37 mouse cellular contexts compared by ENCODE assay signal in the genomic region with DNA sequence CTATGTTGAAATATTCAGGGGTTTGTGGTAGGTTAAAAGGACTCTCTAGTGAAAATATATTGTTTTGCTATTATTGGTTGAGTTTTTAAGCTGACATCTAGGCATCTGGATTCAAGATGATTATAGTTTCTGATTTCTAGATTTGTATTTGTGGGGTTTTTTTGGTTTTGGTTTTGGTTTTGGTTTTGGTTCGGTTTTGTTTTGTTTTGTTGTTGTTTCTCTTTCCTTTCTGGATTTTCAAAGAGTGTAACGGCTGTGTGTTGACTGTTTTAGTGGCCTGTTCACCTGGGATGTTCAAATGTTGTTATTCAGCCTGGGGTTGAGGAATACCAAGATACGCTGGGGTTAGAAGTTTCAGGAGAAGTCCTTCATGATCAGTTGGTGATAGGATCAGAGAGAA. TPM values are rescaled to one million over a fixed set of nuclear protein-coding genes. Genes with fewer than 3 reads are reported as not detected.
DNase-seq lines count a peak whose midpoint lies in the region; ATAC-seq and TF ChIP-seq lines count a peak whose summit lies in the region.
"Had no signal": no experiment of that assay in that cellular context is flagged by ENCODE, and none has a peak within 500 bp of the region (broad histone marks: within the 10 kb centered on the region; RNA-seq: fewer than 3 reads in every experiment).

No protein-coding gene starts in this region.

- DNase-seq in 3T3-L1 (ENCODE audit: low read depth, low spot score) (peak; percentile 4), MEL (ENCODE audit: low read depth, low spot score) (no peak)
- peak; percentile 46 for DNase-seq in CD4-positive, CD25-positive, alpha-beta regulatory T cell, adult 2 months (ENCODE audit: low read depth, low spot score)
- peak; percentile 71 for DNase-seq in induced T-regulatory cell, adult 2 months (ENCODE audit: low read depth)
- DNase-seq in layer of hippocampus, adult 2 months (ENCODE audit: low spot score in 2 of 2) = no peak
- DNase-seq in adrenal gland, adult 8-10 months = no peak
- DNase-seq in frontal cortex, postnatal 25 days (ENCODE audit: low spot score in 2 of 2) = no peak
- DNase-seq: adrenal gland, adult 2 months; adrenal gland, postnatal 25 days; cerebellum, adult 11-12 months; cerebellum, adult 9-10 months; cerebellum, postnatal 25 days; gastrocnemius, postnatal 10 days; gastrocnemius, postnatal 36 days; heart, adult 2 months; heart, postnatal 14 days; heart, postnatal 4 days; kidney, adult 11 months; kidney, adult 8-10 months had no signal

- H3K36me3 ChIP-seq in MEL (ENCODE audit: control insufficient read depth in 1 of 2, insufficient read depth in 2 of 2, low read length in 2 of 2) = no peaks in the 10 kb centered on the region
- no peaks in the 10 kb centered on the region for H3K36me3 ChIP-seq in forebrain, embryonic 16.5 days (ENCODE audit: control insufficient read depth, insufficient read depth)
- H3K36me3 ChIP-seq: embryonic facial prominence, embryonic 12.5 days; embryonic facial prominence, embryonic 15.5 days; heart, embryonic 10.5 days; heart, embryonic 13.5 days; intestine, embryonic 15.5 days had no signal

- no peak overlapping the region for H3K4me2 ChIP-seq in forebrain, embryonic 16.5 days (ENCODE audit: low read length)
- H3K4me2 ChIP-seq: embryonic facial prominence, embryonic 12.5 days; embryonic facial prominence, embryonic 15.5 days; heart, embryonic 13.5 days; hindbrain, embryonic 14.5 days; intestine, embryonic 15.5 days had no signal

- no peak for TF ChIP-seq CTCF in MEL (IDR thresholded peaks at IDR 0.05 in 2 of 3, conservative IDR thresholded peaks at IDR 0.05 in 1 of 3; ENCODE audit: control insufficient read depth in 1 of 3, insufficient read depth in 1 of 3, low read depth in 2 of 3, low read length in 3 of 3, poor library complexity in 1 of 3, severe bottlenecking in 1 of 3)
- no peak for TF ChIP-seq CTCF in layer of hippocampus, adult 2 months (conservative IDR thresholded peaks at IDR 0.05)

- no peaks in the 10 kb centered on the region for H3K4me1 ChIP-seq in MEL (ENCODE audit: control insufficient read depth in 1 of 2, insufficient read depth in 2 of 2, low read length in 2 of 2)
- H3K4me1 ChIP-seq in forebrain, embryonic 16.5 days (replicated peaks; ENCODE audit: control insufficient read depth, insufficient read depth, low read length) = no peaks in the 10 kb centered on the region
- H3K4me1 ChIP-seq: embryonic facial prominence, embryonic 12.5 days; embryonic facial prominence, embryonic 15.5 days; heart, embryonic 10.5 days; heart, embryonic 13.5 days; intestine, embryonic 15.5 days had no signal

- 85% methylated on average over 3 of the region's 3 CpGs for WGBS in forebrain, embryonic 16.5 days

- H3K27me3 ChIP-seq in MEL (ENCODE audit: control insufficient read depth in 1 of 2, insufficient read depth in 2 of 2, low read length in 2 of 2) = no peaks in the 10 kb centered on the region
- no peaks in the 10 kb centered on the region for H3K27me3 ChIP-seq in forebrain, embryonic 16.5 days (replicated peaks; ENCODE audit: control insufficient read depth, insufficient read depth, low read length)
- H3K27me3 ChIP-seq: embryonic facial prominence, embryonic 12.5 days; embryonic facial prominence, embryonic 15.5 days; heart, embryonic 13.5 days; intestine, embryonic 15.5 days had no signal

- no peak overlapping the region for H3K9ac ChIP-seq in MEL (ENCODE audit: control insufficient read depth, low read depth, low read length, poor library complexity, severe bottlenecking)
- no peak overlapping the region for H3K9ac ChIP-seq in forebrain, embryonic 16.5 days (replicated peaks; ENCODE audit: low read depth, low read length)
- H3K9ac ChIP-seq: embryonic facial prominence, embryonic 12.5 days; embryonic facial prominence, embryonic 15.5 days; heart, embryonic 13.5 days; hindbrain, embryonic 14.5 days; intestine, embryonic 15.5 days had no signal

- H3K4me3 ChIP-seq in MEL (ENCODE audit: control insufficient read depth in 1 of 2, insufficient read depth in 1 of 2, low read depth in 2 of 2, low read length in 2 of 2) = peak overlapping the region; percentile 19 to 20; a peak in 2 of 4 replicates
- H3K4me3 ChIP-seq in layer of hippocampus, adult 2 months = no peak overlapping the region
- H3K4me3 ChIP-seq in forebrain, embryonic 16.5 days (replicated peaks; ENCODE audit: low read length) = no peak overlapping the region
- H3K4me3 ChIP-seq: embryonic facial prominence, embryonic 12.5 days; embryonic facial prominence, embryonic 15.5 days; heart, adult 2 months; heart, embryonic 10.5 days; heart, embryonic 13.5 days; intestine, embryonic 15.5 days had no signal

- no peak overlapping the region for H3K27ac ChIP-seq in MEL (ENCODE audit: control insufficient read depth, low read depth, low read length)
- no peak overlapping the region for H3K27ac ChIP-seq in layer of hippocampus, adult 2 months
- no peak overlapping the region for H3K27ac ChIP-seq in forebrain, embryonic 16.5 days (ENCODE audit: low read length)
- H3K27ac ChIP-seq: embryonic facial prominence, embryonic 12.5 days; embryonic facial prominence, embryonic 15.5 days; heart, adult 2 months; heart, embryonic 10.5 days; heart, embryonic 13.5 days; hindbrain, embryonic 14.5 days; hindbrain, postnatal 0 days; intestine, embryonic 15.5 days had no signal

- no peak for ATAC-seq in forebrain, embryonic 16.5 days
- ATAC-seq: forebrain, embryonic 14.5 days; hindbrain, postnatal 0 days; intestine, embryonic 15.5 days had no signal

- TF ChIP-seq RAD21 in MEL (IDR thresholded peaks at IDR 0.05; ENCODE audit: low read depth, low read length) = no peak

- no peak for TF ChIP-seq POLR2A in MEL (IDR thresholded peaks at IDR 0.05; ENCODE audit: control insufficient read depth in 1 of 2, insufficient read depth in 1 of 2, low read depth in 1 of 2, low read length in 2 of 2, poor library complexity in 1 of 2)

- TF ChIP-seq EP300 in MEL (IDR thresholded peaks at IDR 0.05; ENCODE audit: low read depth in 1 of 2, low read length in 2 of 2) = no peak

- no peaks in the 10 kb centered on the region for H3K79me2 ChIP-seq in MEL (ENCODE audit: control insufficient read depth, insufficient read depth, low read length, poor library complexity)

- no peaks in the 10 kb centered on the region for H3K9me3 ChIP-seq in MEL (replicated peaks; ENCODE audit: insufficient read depth, low read length)
- H3K9me3 ChIP-seq in forebrain, embryonic 16.5 days (ENCODE audit: control insufficient read depth, low read length) = no peaks in the 10 kb centered on the region
- H3K9me3 ChIP-seq: embryonic facial prominence, embryonic 12.5 days; embryonic facial prominence, embryonic 15.5 days; heart, embryonic 10.5 days; heart, embryonic 13.5 days; intestine, embryonic 15.5 days had no signal

TF ChIP-seq in MEL, 35 proteins besides CTCF, POLR2A, EP300 and RAD21:
- TF ChIP-seq MEF2A (IDR thresholded peaks at IDR 0.05; ENCODE audit: extremely low read depth, insufficient replicate concordance, low read depth, low read length, poor library complexity, severe bottlenecking) (no peak), MAZ (IDR thresholded peaks at IDR 0.05; ENCODE audit: low read depth, low read length) (no peak), POLR2AphosphoS2 (IDR thresholded peaks at IDR 0.05; ENCODE audit: low read length) (no peak), MXI1 (IDR thresholded peaks at IDR 0.05; ENCODE audit: low read depth, low read length) (no peak), TAL1 (IDR thresholded peaks at IDR 0.05; ENCODE audit: low read length) (no peak), MYC (IDR thresholded peaks at IDR 0.05; ENCODE audit: low read depth, low read length) (no peak), ETS1 (IDR thresholded peaks at IDR 0.05; ENCODE audit: low read depth, low read length) (no peak)

RNA-seq across cellular contexts. Expression of a gene that starts 32.2 kb away (rescaled TPM):
- not detected in 2 replicates for total RNA-seq in MEL (2012; rRNA removed)
- polyA plus RNA-seq in MEL (2012; ENCODE audit: insufficient read depth in 1 of 2, insufficient read length in 2 of 2, low read depth in 1 of 2, low replicate concordance in 2 of 2, missing spikeins in 1 of 2) = not detected
- not detected for total RNA-seq in layer of hippocampus, adult 2 months (2021)
- not detected for total RNA-seq in adrenal gland, adult 8-10 months (2022)
- not detected in 2 replicates for polyA plus RNA-seq in forebrain, embryonic 16.5 days (2015; fragmentation: Nextera tagmentation; extraction: Ambion mirVana)
- total RNA-seq: adrenal gland, postnatal 25 days; common myeloid progenitor, adult 5-6 weeks; ES-E14; gastrocnemius, adult 18-20 months; gastrocnemius, postnatal 10 days; gastrocnemius, postnatal 36 days; granulocyte monocyte progenitor cell, adult 5-6 weeks; heart, adult 2 months; heart, postnatal 14 days; heart, postnatal 4 days; hindbrain, postnatal 0 days had no signal
- polyA plus RNA-seq: adrenal gland, adult 2 months; brain, embryonic 14.5 days; C2C12; embryonic facial prominence, embryonic 12.5 days; embryonic facial prominence, embryonic 15.5 days; forebrain, embryonic 11.5 days; forebrain, embryonic 14.5 days; heart, adult 2 months; heart, embryonic 10.5 days; heart, embryonic 13.5 days; heart, embryonic 16.5 days; hindbrain, embryonic 11.5 days; hindbrain, embryonic 14.5 days; hindbrain, postnatal 0 days; intestine, embryonic 15.5 days had no signal

Comparison
In these comparisons a context has a peak if more than half of its experiments do, and no peak if none do; other contexts are left out.
1. DNase-seq: peak in 3T3-L1 (single experiment), CD4-positive, CD25-positive, alpha-beta regulatory T cell, adult 2 months (single experiment) and induced T-regulatory cell, adult 2 months (single experiment); none in MEL (single experiment), layer of hippocampus, adult 2 months (0 of 2), adrenal gland, adult 8-10 months (single experiment) and frontal cortex, postnatal 25 days (0 of 2).
2. H3K4me3 ChIP-seq: peak in MEL (2 of 2); none in layer of hippocampus, adult 2 months (single experiment) and forebrain, embryonic 16.5 days (single experiment).